Mouse (Mus musculus) embryonic facial prominence, embryonic 11.5 days (tissue): Measurements from ENCODE around the gene Slc8a1. TPM values are rescaled to one million over a fixed set of nuclear protein-coding genes. Genes with fewer than 3 reads are reported as not detected.

Source experiments
- ATAC-seq: fragments of 200-750 bp; cut with Nextera tagmentation; replicated peaks from 2 replicates; pipeline ENCODE4 v1.8.0; 2017; ENCODE audit warnings: low read depth; ENCODE audit not compliant: insufficient number of reproducible peaks, low FRiP score, low TSS enrichment
- DNase-seq: peaks from one replicate; pipeline ENCODE4 v3.0.0-alpha.2; 2015; ENCODE audit warnings: low spot score
- H3K27ac ChIP-seq: fragments of 300-500 bp; sonication (generic); replicated peaks from 2 replicates; pipeline ENCODE4 v1.5.1; 2014; ENCODE audit warnings: mild to moderate bottlenecking, low read depth, low read length, control low read depth
- H3K27me3 ChIP-seq: fragments of 300-500 bp; sonication (generic); 2 replicates; pipeline ENCODE4 v1.6.1; 2014; ENCODE audit warnings: mild to moderate bottlenecking, low read length, moderate library complexity, mixed read lengths; ENCODE audit not compliant: control insufficient read depth, insufficient read depth
- H3K36me3 ChIP-seq: fragments of 300-500 bp; sonication (generic); replicated peaks from 2 replicates; pipeline ENCODE4 v1.6.1; 2014; ENCODE audit warnings: low read depth, mild to moderate bottlenecking, low read length, moderate library complexity, mixed read lengths; ENCODE audit not compliant: control insufficient read depth, insufficient read depth
- H3K4me1 ChIP-seq: fragments of 300-500 bp; sonication (generic); 2 replicates; pipeline ENCODE4 v1.6.1; 2014; ENCODE audit warnings: low read length, mixed read lengths; ENCODE audit not compliant: control insufficient read depth, insufficient read depth
- H3K4me2 ChIP-seq: fragments of 300-500 bp; sonication (generic); 2 replicates; pipeline ENCODE4 v1.6.1; 2014; ENCODE audit warnings: low read depth, mild to moderate bottlenecking, control low read depth, low read length, moderate library complexity
- H3K4me3 ChIP-seq: fragments of 300-500 bp; sonication (generic); 2 replicates; pipeline ENCODE4 v1.5.1; 2014; ENCODE audit warnings: low read depth, low read length, control low read depth
- H3K9ac ChIP-seq: fragments of 300-500 bp; sonication (generic); replicated peaks from 2 replicates; pipeline ENCODE4 v1.6.1; 2014; ENCODE audit warnings: mild to moderate bottlenecking, control low read depth, low read length
- H3K9me3 ChIP-seq: fragments of 300-500 bp; sonication (generic); replicated peaks from 2 replicates; pipeline ENCODE4 v1.6.1; 2016; ENCODE audit warnings: mild to moderate bottlenecking, low read length, inconsistent platforms, mixed read lengths; ENCODE audit not compliant: control insufficient read depth
- WGBS: fragments of 180-500 bp; shearing (Covaris S2); extraction: QIAGEN DNeasy Blood & Tissue Kit; methylation state at CpG from one replicate; pipeline ENCODE4 v1.1.7; 2014; 5-methylcytosine and 5-hydroxymethylcytosine counted together
- polyA plus RNA-seq: library from polyadenylated mRNA; unstranded; fragments of >200 nt; fragmentation: Nextera tagmentation; extraction: Ambion mirVana; gene quantifications from 2 replicates; pipeline ENCODE4 v1.2.1, GENCODE M21; 2014

Slc8a1 gene
- polyA plus RNA-seq, 1 experiment from 2014 or later: 3.1 TPM

DNA sequence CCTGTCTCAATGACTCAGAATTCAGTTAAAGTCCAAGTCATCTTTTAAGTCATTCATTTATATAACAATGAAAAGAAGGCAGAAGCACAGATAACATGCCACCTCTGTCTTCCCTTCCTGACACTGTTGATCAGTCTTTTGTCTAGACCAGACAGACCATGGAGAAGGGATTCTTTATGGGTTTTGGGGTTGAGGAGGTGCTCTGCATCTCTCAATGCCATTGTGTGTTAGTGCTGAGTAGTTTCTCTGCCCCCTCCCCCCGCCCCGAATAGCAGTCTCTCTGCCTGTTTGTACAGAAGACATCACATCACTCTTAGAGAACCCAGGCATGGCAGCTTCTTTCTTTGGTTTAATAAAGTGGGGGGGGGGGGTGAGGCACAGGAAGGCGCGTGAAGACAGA is 222.0 kb downstream of the Slc8a1 start:
- DNase-seq (no peak), ATAC-seq (no peak)
- no peaks in the 10 kb centered on the region for H3K36me3 ChIP-seq
- H3K27me3 ChIP-seq: no peaks in the 10 kb centered on the region
- H3K4me2 ChIP-seq: no peak overlapping the region
- no peaks in the 10 kb centered on the region; the same call in 1 of the 2 replicates for H3K4me1 ChIP-seq
- H3K9ac ChIP-seq: no peak overlapping the region
- WGBS: 69% methylated on average over 4 of the region's 4 CpGs
- no peak overlapping the region for H3K4me3 ChIP-seq
- no peaks in the 10 kb centered on the region for H3K9me3 ChIP-seq
- no peak overlapping the region for H3K27ac ChIP-seq

DNA sequence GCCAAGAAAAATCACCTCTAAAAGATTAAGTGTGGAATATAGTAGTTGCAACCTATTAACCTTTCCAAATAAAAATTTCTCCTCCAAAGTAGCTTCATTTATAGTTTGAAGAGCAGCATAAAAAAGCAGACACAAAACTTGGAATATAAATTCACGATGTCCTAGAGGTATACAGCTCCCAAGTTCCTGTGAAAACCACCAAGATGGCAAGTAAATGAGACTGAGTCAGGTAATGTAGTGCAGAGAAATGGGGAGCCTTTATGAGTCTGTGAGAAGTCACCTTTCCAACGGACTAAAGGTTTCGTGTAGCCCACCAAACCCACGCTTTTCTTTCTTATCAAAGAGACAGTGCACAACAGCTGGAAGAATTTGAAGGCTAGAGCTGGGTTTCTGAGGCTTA is 224.2 kb downstream of the Slc8a1 start:
- H3K4me1 ChIP-seq: no peaks in the 10 kb centered on the region; the same call in 1 of the 2 replicates
- no peaks in the 10 kb centered on the region for H3K9me3 ChIP-seq
- H3K27me3 ChIP-seq: no peaks in the 10 kb centered on the region
- H3K4me3 ChIP-seq: no peak overlapping the region
- no peak overlapping the region for H3K4me2 ChIP-seq
- no peak overlapping the region for H3K9ac ChIP-seq
- DNase-seq (peak; percentile 13), ATAC-seq (no peak)
- 48% methylated on average over 4 of the region's 4 CpGs for WGBS
- H3K36me3 ChIP-seq: no peaks in the 10 kb centered on the region
- no peak overlapping the region for H3K27ac ChIP-seq

DNA sequence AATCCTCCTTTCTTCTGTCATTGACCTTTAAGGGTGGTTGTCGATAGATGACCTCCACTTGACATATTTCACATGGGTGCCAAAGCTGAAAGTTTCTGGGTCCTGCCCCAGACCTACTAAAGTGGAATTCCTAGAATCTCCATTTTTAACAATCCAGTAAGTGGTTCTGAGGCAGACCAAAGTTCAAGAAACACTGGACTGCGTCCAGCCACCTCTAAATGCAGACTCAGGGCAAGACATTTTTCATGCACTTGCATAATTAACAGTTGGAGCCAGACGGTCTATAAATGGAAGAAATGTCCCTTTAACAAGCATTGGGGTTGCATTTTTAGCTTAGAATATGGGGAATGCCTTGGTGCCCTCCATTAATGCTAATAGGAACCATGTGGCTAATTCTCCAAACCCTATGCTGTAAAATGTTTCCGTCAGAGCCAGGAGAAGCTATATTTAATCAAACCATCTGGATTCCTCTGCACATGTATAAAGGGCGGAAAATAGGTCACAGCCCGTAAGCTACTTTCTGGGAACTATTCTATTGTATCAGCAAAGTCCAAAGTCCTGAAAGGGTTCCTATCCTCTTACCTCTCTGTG is 224.7 kb downstream of the Slc8a1 start:
- Histone ChIP-seq H3K4me3 (no peak overlapping the region), H3K4me2 (no peak overlapping the region), H3K27ac (no peak overlapping the region), H3K9ac (no peak overlapping the region), H3K9me3 (no peaks in the 10 kb centered on the region), H3K36me3 (no peaks in the 10 kb centered on the region), H3K27me3 (no peaks in the 10 kb centered on the region), H3K4me1 (no peaks in the 10 kb centered on the region; the same call in 1 of the 2 replicates)
- ATAC-seq: peak; percentile 70; the same call in 1 of the 2 replicates
- DNase-seq: peak; percentile 79
- WGBS: 28% methylated on average over 6 of the region's 6 CpGs

DNA sequence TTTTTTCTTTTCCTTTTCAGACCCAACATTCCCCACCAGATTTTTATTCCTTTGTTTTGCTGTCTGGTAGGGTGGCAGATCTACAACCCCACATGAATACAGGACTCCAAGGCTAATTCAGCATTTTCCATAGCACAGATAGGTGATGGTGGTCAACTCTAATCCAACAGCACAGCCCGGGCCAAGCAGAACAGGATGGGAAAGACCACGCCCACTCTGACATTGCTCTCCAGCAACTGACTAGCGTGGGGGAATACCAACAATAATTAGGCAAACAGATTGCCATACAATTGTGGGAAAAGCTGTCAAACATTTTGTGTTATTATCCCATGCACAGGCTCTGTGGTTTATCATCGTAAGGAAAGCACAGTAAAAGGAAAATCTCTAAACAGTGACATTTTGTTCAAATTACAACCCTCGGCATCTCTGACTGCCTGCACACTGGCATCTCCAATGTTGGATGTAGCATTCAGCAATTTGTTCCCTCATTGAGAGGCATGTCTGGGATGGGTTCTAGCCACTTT is 233.0 kb downstream of the Slc8a1 start:
- Histone ChIP-seq H3K9me3 (no peaks in the 10 kb centered on the region), H3K27ac (no peak overlapping the region), H3K4me2 (no peak overlapping the region), H3K9ac (no peak overlapping the region), H3K36me3 (no peaks in the 10 kb centered on the region), H3K27me3 (no peaks in the 10 kb centered on the region), H3K4me1 (no peaks in the 10 kb centered on the region), H3K4me3 (no peak overlapping the region)
- DNase-seq: no peak
- WGBS: 78% methylated on average over 5 of the region's 5 CpGs
- no peak for ATAC-seq

DNA sequence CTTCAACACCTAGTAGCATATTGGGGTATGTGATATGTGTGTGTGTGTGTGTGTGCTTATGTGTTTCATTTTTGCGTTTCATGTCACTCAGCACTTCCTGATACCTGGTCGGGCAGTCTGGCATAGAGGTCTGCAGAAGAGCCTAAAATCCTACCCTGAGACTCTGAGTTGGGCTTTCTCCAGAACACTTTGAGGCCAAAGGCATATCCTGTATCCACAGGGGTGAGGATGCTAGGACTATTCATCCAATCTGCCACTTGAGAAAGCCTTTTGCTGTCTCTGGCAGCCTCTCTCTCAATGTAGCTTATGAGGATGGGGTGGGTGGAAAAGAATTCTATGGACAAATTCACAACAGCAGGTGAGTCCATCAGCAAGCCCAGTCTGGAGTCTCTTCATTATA is 234.1 kb downstream of the Slc8a1 start:
- no peaks in the 10 kb centered on the region for H3K27me3 ChIP-seq
- ATAC-seq (no peak), DNase-seq (no peak)
- H3K4me2 ChIP-seq: no peak overlapping the region
- no peaks in the 10 kb centered on the region for H3K36me3 ChIP-seq
- H3K9ac ChIP-seq: no peak overlapping the region
- 85% methylated on average over 2 of the region's 2 CpGs for WGBS
- H3K9me3 ChIP-seq: no peaks in the 10 kb centered on the region
- no peak overlapping the region for H3K4me3 ChIP-seq
- H3K27ac ChIP-seq: no peak overlapping the region
- H3K4me1 ChIP-seq: no peaks in the 10 kb centered on the region

DNA sequence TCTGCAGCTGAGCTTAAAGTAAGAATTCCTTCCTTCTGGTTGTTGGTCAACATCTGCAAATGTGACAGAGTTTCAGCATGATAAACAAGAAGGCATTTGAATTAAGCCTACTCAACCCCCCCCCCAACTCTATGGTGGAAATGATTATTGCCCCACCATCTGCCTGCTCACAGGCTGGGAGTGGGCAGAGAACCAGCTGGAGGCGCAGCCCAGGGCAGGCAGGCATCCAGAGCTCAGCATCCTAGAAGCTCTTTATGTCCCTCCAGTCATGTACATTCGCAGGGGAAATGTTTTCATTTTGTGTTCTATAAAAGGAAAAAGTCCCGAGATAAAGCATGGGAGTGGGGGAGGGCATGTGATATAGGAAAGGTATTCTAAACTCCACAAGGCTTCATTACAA is 235.4 kb downstream of the Slc8a1 start:
- WGBS: 83% methylated on average over 3 of the region's 3 CpGs

DNA sequence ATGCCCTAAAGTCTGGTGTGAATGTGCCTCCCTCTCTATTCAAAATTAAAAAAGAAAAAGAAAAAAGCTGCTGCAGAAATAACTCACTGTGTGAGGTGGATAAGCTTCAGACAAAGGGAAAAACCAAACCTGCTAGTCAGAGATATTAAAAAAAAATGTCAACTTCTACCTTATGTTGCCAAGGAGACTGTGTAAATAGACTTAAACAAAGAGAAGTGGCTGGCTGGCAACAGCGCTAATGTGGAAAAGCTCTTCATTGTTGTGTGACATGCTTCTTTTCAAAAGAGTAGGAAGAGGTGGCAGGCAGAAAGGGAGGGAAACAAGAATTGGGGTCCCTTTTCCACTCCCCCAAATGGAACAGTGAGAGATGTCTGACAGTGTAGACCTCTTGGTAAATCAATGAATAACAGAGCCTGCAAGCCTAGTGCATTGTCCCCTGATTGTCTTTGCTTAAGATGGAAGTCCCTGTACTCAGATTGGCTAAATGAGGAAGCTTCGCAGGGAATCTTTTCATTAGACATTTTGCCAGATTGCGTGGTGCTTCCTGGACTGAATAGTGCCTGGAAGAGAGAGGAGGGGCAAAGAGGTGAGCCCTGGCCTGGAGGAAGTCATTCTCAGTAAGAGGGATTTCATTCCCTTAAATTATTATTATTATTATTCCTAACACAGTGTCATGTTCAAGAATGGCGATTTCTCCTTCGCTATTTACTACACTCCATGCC is 237.3 kb downstream of the Slc8a1 start:
- no peak for ATAC-seq

More for the DNA sequence above, 235.4 kb downstream of the Slc8a1 start:
- ATAC-seq: no peak
- H3K27me3 ChIP-seq: no peaks in the 10 kb centered on the region
- no peak overlapping the region for H3K4me2 ChIP-seq
- no peak overlapping the region for H3K27ac ChIP-seq
- DNase-seq: no peak
- no peaks in the 10 kb centered on the region for H3K9me3 ChIP-seq
- H3K9ac ChIP-seq: no peak overlapping the region
- no peak overlapping the region for H3K4me3 ChIP-seq
- no peaks in the 10 kb centered on the region for H3K4me1 ChIP-seq
- no peaks in the 10 kb centered on the region for H3K36me3 ChIP-seq

DNA sequence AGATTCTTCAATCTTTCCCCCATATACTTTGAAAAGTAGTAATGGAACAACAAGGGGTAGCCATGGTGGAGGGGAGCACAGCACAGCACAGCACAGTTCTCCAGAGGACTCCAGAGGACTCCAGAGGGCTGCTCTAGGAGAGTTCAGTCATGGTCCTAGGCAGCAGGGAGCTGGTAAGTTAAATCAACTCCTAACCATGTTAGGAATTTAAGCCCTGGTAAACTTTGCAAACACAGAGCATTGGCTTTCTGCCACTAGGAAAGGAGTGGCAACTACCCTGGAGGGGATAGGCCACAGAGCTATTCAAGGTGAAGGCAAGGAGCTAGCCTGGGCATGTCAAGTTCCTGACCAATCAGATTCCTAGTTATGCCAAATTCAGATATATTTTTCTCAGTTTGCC is 240.3 kb downstream of the Slc8a1 start:
- no peaks in the 10 kb centered on the region for H3K36me3 ChIP-seq
- H3K9me3 ChIP-seq: no peaks in the 10 kb centered on the region
- DNase-seq (no peak), ATAC-seq (no peak)
- no peak overlapping the region for H3K4me3 ChIP-seq
- H3K9ac ChIP-seq: no peak overlapping the region
- no peak overlapping the region for H3K4me2 ChIP-seq
- no peaks in the 10 kb centered on the region for H3K4me1 ChIP-seq
- no peak overlapping the region for H3K27ac ChIP-seq
- H3K27me3 ChIP-seq: no peaks in the 10 kb centered on the region

More for the DNA sequence above, 237.3 kb downstream of the Slc8a1 start:
- DNase-seq: no peak
- H3K4me2 ChIP-seq: no peak overlapping the region
- no peak overlapping the region for H3K4me3 ChIP-seq
- 83% methylated on average over 5 of the region's 5 CpGs for WGBS
- no peaks in the 10 kb centered on the region for H3K9me3 ChIP-seq
- H3K27ac ChIP-seq: no peak overlapping the region
- no peaks in the 10 kb centered on the region for H3K27me3 ChIP-seq
- H3K36me3 ChIP-seq: no peaks in the 10 kb centered on the region
- no peaks in the 10 kb centered on the region for H3K4me1 ChIP-seq
- H3K9ac ChIP-seq: no peak overlapping the region
